Mouse (Mus musculus) lung, embryonic 14.5 days (tissue): ENCODE data around the gene Hif3a. TPM values are rescaled to one million over a fixed set of nuclear protein-coding genes. Genes with fewer than 3 reads are reported as not detected.

Experiments
- ATAC-seq: fragments of 200-750 bp; cut with Nextera tagmentation; 2 replicates; pipeline ENCODE4 v1.8.0; 2017; ENCODE audit warnings: mild to moderate bottlenecking, moderate TSS enrichment, moderate library complexity; ENCODE audit not compliant: insufficient read depth
- DNase-seq: peaks from one replicate; pipeline ENCODE4 v3.0.0-alpha.2; 2015
- H3K27ac ChIP-seq: fragments of 300-500 bp; sonication (generic); 2 replicates; pipeline ENCODE4 v1.5.1; 2014; ENCODE audit warnings: low read depth, mild to moderate bottlenecking, moderate library complexity
- H3K27me3 ChIP-seq: fragments of 300-500 bp; sonication (generic); 2 replicates; pipeline ENCODE4 v1.6.1; 2014; ENCODE audit warnings: low read length, control low read depth; ENCODE audit not compliant: insufficient read depth
- H3K36me3 ChIP-seq: fragments of 300-500 bp; sonication (generic); 2 replicates; pipeline ENCODE4 v1.6.1; 2014; ENCODE audit warnings: control low read depth; ENCODE audit not compliant: insufficient read depth
- H3K4me1 ChIP-seq: fragments of 300-500 bp; sonication (generic); 2 replicates; pipeline ENCODE4 v1.6.1; 2014; ENCODE audit warnings: antibody characterized with exemption, control low read depth; ENCODE audit not compliant: insufficient read depth
- H3K4me2 ChIP-seq: fragments of 300-500 bp; sonication (generic); 2 replicates; pipeline ENCODE4 v1.6.1; 2014; ENCODE audit warnings: mild to moderate bottlenecking
- H3K4me3 ChIP-seq: fragments of 300-500 bp; sonication (generic); 2 replicates; pipeline ENCODE4 v1.5.1; 2014; ENCODE audit warnings: low read depth, low read length
- H3K9ac ChIP-seq: fragments of 300-500 bp; sonication (generic); 2 replicates; pipeline ENCODE4 v1.6.1; 2014
- H3K9me3 ChIP-seq: fragments of 300-500 bp; sonication (generic); 2 replicates; pipeline ENCODE4 v1.6.1; 2016; ENCODE audit warnings: low read depth, low read length, control low read depth
- CTCF ChIP-seq: IDR thresholded peaks from 2 replicates; pipeline ENCODE4 v1.5.1; 2016; ENCODE audit warnings: antibody characterized with exemption, low read depth
- WGBS: fragments of 180-500 bp; shearing (Covaris S2); extraction: QIAGEN DNeasy Blood & Tissue Kit; methylation state at CpG from one replicate; pipeline ENCODE4 v1.1.7; 2014; 5-methylcytosine and 5-hydroxymethylcytosine counted together
- polyA plus RNA-seq: library from polyadenylated mRNA; unstranded; fragments of >200 nt; fragmentation: Nextera tagmentation; extraction: Ambion mirVana; gene quantifications from 2 replicates; pipeline ENCODE4 v1.2.1, GENCODE M21; 2014

Gene Hif3a
- polyA plus RNA-seq, 1 experiment from 2014 or later = 33.1 TPM

- Histone ChIP-seq H3K36me3 (peaks cover 57% of the 10 kb centered on the region), H3K4me3 (no peak overlapping the region), H3K27me3 (no peaks in the 10 kb centered on the region), H3K4me2 (no peak overlapping the region), H3K4me1 (peaks cover 13% of the 10 kb centered on the region), H3K27ac (no peak overlapping the region), H3K9ac (no peak overlapping the region), H3K9me3 (no peaks in the 10 kb centered on the region)
- DNase-seq = no peak
- no peak for TF ChIP-seq CTCF
- 56% methylated on average over 4 of the region's 4 CpGs for WGBS
- no peak for ATAC-seq
Observed at GRCm38 (mm10) chr7:16999233-16999632, 63.0 kb downstream of the Hif3a start.

- WGBS = 61% methylated on average over 4 of the region's 4 CpGs
- H3K4me1 ChIP-seq = peaks cover 25% of the 10 kb centered on the region
- ATAC-seq = no peak
Observed at GRCm38 (mm10) chr7:16995345-16995744, 66.9 kb downstream of the Hif3a start.

GRCm38 (mm10) chr7:16994400-16994799, 67.8 kb downstream of the Hif3a start:
- Histone ChIP-seq H3K36me3 (peaks cover 38% of the 10 kb centered on the region), H3K9me3 (no peaks in the 10 kb centered on the region), H3K4me2 (peak overlapping the region; percentile 86), H3K9ac (peak overlapping the region; percentile 83), H3K4me1 (peaks cover 25% of the 10 kb centered on the region), H3K27ac (peak overlapping the region; percentile 91), H3K27me3 (no peaks in the 10 kb centered on the region), H3K4me3 (peak overlapping the region; percentile 71)
- DNase-seq (peak; percentile 38), ATAC-seq (no peak)
- WGBS = under 1% methylated on average over 20 of the region's 20 CpGs
- no peak for TF ChIP-seq CTCF

More at GRCm38 (mm10) chr7:16995345-16995744, 66.9 kb downstream of the Hif3a start:
- no peak overlapping the region for H3K27ac ChIP-seq
- H3K36me3 ChIP-seq = peaks cover 46% of the 10 kb centered on the region
- no peaks in the 10 kb centered on the region for H3K9me3 ChIP-seq
- peak overlapping the region; percentile 83 for H3K9ac ChIP-seq
- no peak for TF ChIP-seq CTCF
- no peak for DNase-seq
- H3K27me3 ChIP-seq = no peaks in the 10 kb centered on the region
- peak overlapping the region; percentile 71 for H3K4me3 ChIP-seq
- H3K4me2 ChIP-seq = peak overlapping the region; percentile 86

- under 1% methylated on average over 27 of the region's 27 CpGs for WGBS
- no peaks in the 10 kb centered on the region for H3K27me3 ChIP-seq
- H3K27ac ChIP-seq = peak overlapping the region; percentile 91
- H3K36me3 ChIP-seq = peaks cover 33% of the 10 kb centered on the region
- no peaks in the 10 kb centered on the region for H3K9me3 ChIP-seq
- TF ChIP-seq CTCF = no peak; the same call in 1 of the 2 replicates
- peak overlapping the region; percentile 83 for H3K9ac ChIP-seq
- peak overlapping the region; percentile 86 for H3K4me2 ChIP-seq
- peak overlapping the region; percentile 71 for H3K4me3 ChIP-seq
- ATAC-seq (peak; percentile 95), DNase-seq (peak; percentile 94)
- peaks cover 25% of the 10 kb centered on the region for H3K4me1 ChIP-seq
Observed at GRCm38 (mm10) chr7:16993651-16994399, 68.4 kb downstream of the Hif3a start.

GRCm38 (mm10) chr7:16992451-16992807, 69.8 kb downstream of the Hif3a start, which contains the start of gene Ccdc8:
Gene Ccdc8 (plus strand): TSS chr7:16992708.
- WGBS = 89% methylated on average over 5 of the region's 5 CpGs
- H3K4me1 ChIP-seq = peaks cover 28% of the 10 kb centered on the region
- DNase-seq (no peak), ATAC-seq (no peak)
- H3K9me3 ChIP-seq = no peaks in the 10 kb centered on the region
- H3K27me3 ChIP-seq = no peaks in the 10 kb centered on the region
- peaks cover 19% of the 10 kb centered on the region for H3K36me3 ChIP-seq
- H3K4me3 ChIP-seq = peak within 1 kb of the TSS; percentile 71
- no peak for TF ChIP-seq CTCF
- peak within 1 kb of the TSS; percentile 83 for H3K9ac ChIP-seq
- peak within 1 kb of the TSS; percentile 95 for H3K27ac ChIP-seq
- peak within 1 kb of the TSS; percentile 86 for H3K4me2 ChIP-seq

- TF ChIP-seq CTCF = no peak
- Histone ChIP-seq H3K36me3 (peaks cover 15% of the 10 kb centered on the region), H3K4me1 (peaks cover 30% of the 10 kb centered on the region), H3K27ac (peak overlapping the region; percentile 95), H3K9ac (peak overlapping the region; percentile 4), H3K27me3 (no peaks in the 10 kb centered on the region), H3K4me3 (no peak overlapping the region; the same call in 1 of the 2 replicates), H3K9me3 (no peaks in the 10 kb centered on the region), H3K4me2 (peak overlapping the region; percentile 39)
- WGBS = 33% methylated on average over 18 of the region's 18 CpGs
- ATAC-seq (peak; percentile 75), DNase-seq (peak; percentile 92)
Observed at GRCm38 (mm10) chr7:16991681-16992450, 70.4 kb downstream of the Hif3a start.
